Mouse (Mus musculus) adrenal gland, postnatal 10 days (tissue): Measurements from ENCODE around the gene 4930503B20Rik. TPM values are rescaled to one million over a fixed set of nuclear protein-coding genes. Genes with fewer than 3 reads are reported as not detected.

Source experiments
- DNase-seq: peaks from one replicate; pipeline ENCODE4 v3.0.0; 2021; ENCODE audit warnings: mixed read lengths
- long read RNA-seq, 2 experiments: library from polyadenylated mRNA; stranded (forward); transcript quantifications; one replicate each; pipeline ENCODE4 v2.0.0; 2021
- total RNA-seq, 2 experiments: library from RNA; stranded (reverse); gene quantifications; 2 replicates each; pipeline ENCODE4 v1.2.3; 2021

Gene 4930503B20Rik
- total RNA-seq = not detected
- long read RNA-seq, experiment 1 = 0 reads
- long read RNA-seq, experiment 2 = 0 reads

DNA sequence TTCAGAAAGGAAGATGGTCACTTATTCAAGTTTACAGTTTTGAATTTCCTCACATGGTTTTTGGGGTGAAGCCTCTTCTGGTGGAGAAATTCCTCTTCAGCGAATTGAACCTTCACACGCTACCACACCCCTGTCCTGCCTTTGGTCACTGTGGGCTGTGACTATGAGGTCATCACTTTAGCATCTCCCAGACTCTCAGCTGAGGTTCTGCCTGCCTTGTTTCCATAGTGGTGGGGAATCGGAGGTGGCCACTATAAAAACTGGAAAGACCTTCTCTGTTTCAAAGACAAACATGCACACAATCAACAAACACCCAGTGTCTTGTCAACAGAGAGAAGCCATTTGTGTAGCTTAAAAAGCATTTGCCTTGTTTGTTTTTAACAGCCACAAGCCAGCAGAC is at the start of gene 4930503B20Rik:
4930503B20Rik (minus strand) TSS at position 101 of the 400 bp plus-strand sequence.
- no peak for DNase-seq

DNA sequence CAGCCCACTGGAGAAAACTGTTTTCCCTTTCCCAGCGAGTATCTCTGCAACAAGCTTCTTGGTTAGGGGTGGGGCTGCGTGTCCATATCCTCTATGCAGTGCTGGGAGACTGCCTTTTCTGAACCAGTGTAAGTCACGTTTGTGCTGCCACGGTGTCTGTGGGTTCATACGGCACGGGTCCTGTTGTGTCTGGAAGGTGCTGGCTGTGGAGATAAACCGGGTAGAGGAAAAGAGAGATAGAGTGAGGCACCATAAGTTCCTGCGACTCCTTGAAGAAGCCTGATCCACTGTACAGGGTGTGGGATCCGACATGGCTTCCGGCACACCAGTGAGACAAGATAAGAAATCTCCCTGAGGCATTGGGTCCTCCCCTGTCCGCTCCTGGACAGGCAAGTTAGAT is 48.9 kb upstream of the 4930503B20Rik start:
- no peak for DNase-seq

DNA sequence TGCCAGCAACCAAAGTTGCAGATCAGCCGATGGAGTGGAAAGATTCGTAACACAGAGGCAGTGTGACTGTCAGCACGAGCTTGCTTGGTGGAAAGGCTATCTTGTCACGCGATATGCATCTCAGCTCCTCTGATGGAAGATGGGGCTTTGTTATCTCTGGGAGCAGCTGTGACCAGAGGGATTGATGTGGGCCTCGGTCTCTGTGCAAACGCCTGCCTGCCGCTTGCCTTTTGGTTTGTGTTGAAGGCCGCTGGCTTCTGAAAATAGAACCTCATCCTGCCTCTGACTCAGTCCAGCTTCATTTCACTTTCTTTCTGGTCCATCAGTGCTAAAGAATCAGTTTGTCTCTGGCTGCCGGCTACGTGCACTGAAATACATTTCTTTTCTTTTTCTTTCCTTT is 47.9 kb upstream of the 4930503B20Rik start:
- peak; percentile 54 for DNase-seq

DNA sequence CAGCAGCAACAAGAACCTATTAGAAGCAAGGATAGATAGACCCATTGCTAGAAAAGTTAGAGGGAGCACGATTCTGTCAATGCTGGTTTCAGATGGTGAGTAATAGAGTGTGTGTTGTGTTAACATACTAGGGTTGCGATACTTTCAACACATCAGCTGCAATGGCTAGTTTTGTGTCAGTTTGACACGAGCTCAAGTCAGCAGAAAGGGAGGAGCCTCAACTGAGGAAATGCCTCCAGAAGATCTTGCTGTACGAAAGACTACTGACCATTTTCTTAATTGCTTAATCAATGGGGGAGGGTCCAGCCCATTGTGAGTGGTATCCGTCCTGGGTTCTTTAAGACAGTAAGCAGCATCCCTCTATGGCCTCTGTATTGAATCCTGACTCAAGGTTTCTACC is 41.4 kb upstream of the 4930503B20Rik start:
- no peak for DNase-seq

DNA sequence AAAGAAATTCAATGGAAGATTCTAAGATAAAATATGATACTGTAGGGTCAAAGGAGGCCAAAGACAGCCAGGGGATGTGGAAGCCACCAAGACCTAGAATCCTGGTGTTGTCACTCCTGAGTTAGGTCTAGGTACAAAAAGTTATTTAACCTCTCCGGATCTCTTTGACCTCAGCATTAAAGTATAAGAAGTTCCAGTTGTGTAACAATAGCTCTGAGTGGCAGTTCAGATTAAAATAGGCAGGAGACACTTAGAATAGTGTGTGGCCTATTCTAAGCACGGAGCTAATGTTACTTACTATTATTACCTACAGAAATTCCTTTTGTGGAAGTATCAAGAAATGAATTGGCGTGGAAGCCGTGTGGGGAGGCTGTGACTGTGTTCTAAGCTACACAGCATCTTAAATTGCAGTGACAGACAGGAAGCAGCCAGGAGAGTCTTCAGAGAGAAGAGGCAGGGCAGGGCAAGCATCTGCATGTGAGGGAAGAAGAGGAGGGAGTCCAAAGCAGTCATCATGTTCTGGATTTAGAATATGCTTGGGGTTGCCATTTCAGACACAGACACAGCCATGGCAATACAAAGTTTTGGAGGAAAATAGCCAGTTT is 36.1 kb upstream of the 4930503B20Rik start:
- DNase-seq = no peak

DNA sequence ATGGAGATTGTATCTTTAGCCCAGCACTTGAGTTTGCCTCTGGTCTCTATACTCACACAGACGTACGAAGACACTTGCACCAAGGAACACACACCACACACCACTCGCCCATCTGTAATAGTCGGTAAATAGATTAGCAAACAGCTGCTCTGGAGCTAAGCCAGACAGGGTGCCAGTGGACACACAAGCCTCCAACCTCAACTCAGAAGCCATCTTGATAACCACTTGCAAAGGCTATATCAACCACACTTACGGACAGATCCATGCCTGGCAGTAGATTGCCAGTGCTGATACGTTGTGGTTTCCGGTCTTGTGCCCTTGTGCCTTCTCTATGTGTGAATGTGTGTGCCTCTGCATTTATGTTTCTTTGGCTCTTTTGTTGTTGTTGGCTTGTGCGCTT is 35.3 kb upstream of the 4930503B20Rik start:
- no peak for DNase-seq

DNA sequence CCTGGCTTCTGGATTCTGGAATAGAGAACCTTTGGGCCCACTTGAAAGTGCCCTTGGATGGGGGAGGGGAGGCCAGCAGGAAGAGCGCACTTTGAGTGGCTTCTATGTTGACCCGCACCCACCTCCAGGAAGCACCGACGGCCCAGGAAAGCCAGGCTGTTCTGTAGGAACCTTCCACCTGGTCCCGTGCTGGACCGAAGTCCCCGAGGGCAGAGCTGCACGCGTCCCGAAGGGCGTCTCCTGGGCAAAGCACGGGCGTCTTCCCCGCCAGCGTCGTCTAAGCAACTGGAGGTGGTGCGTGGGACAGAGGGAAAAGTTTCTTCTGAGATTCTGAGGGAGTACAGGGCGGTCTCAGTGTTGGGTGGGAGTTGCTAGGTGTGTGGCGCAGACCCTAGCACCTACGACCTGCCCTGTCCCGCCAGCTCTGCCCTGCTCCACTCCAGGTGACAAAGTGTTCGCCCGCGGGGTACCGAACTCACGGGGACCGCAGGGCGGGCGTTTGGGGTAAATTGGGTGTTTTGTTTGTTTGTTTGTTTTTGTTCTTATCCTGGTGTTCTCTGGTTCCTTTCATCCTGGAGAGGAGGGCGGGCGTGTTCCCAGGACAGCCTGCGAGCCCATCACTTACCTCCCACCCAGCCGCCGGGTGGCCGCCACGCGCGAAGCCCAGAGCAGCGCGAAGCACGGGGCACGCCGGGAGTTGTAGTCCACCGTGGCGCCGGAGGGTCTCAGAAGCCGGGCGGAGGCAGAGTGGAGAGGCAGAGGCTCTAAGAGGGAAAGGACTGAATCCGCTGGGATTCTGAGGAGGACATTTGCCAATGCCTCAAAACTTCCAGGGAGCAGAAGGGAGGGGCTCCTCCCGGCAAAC is 33.9 kb upstream of the 4930503B20Rik start, which contains the start of gene Samd13:
Samd13 (minus strand) TSS at position 782 of the 865 bp plus-strand sequence.
- DNase-seq = peak; percentile 71

DNA sequence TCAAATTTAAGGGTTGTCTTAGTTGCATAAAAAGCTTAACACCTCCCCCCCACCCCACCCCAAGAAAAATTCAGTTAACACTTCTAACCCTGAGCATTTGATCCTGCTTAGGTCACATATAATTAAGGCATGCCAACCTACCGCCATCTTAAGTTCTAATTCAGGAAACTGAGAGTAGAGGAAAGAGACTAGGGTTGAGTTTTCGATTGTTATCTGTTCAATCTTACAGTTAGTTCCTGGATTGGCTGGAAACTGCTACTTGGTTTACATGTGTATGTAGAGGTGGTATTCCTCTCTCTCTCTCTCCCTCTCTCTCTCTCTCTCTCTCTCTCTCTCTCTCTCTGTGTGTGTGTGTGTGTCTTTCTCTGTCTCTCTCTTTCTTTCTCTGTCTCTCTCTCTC is 32.0 kb upstream of the 4930503B20Rik start:
- no peak for DNase-seq

DNA sequence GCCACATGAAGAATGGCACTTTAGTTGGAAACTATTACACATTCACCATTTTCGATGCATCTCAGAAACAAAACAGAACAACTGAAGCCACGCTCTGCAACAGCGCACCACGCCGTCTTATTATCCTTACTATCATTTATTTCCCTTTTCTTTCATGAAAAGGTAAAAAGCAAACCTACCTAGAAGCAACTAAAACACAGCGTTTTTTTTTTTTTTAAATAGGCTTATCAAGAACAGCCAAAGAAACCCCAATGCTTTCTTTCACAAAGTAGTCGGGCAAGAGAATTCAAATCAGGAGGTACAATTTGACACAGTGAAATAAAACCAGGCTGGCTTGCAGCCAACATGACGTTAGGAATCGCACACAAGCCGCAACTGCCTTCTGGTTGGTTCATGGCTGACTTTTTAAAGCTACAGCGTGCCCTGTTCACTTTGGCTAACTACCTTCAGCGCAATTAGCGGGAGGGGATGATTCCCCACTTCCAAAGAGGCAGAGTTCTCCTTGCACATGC is 31.1 kb upstream of the 4930503B20Rik start:
- peak; percentile 75 for DNase-seq

DNA sequence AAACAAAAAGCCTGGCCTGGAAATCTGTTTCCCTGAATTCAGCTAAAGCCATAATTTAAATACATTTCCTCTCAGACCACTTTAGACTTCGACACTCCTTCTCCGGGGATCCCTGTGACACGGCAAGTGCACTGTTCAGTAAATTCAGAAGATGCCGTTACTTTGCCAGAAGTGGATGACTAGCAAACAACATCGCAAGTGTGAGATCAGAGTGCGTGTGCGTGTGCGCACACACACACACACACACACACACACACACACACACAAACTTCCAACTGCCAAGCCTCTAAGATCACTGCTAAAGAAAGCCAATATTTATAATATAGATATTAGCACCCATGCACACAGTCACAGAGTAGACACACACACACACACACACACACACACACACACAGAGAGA is 30.6 kb upstream of the 4930503B20Rik start:
- DNase-seq = no peak

DNA sequence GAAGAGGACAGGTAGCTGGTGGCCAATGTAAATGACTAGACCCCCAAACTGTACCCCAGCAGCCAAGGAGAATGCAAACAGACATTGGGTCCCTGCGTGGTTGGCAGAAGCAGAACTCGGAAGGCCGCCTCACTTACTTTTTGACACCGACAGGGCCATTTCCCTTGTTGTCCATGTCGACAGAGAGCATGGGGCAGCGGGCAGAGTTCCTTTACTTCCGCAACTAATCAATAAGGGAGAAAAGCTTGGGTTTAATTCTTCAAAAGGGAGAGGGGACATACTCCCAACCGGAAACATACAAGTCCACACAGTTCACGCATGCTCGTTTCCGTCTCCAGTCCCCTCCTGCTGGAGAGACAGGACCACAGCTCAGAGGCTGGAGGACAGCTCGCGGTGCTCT is 29.5 kb upstream of the 4930503B20Rik start:
- DNase-seq = no peak

DNA sequence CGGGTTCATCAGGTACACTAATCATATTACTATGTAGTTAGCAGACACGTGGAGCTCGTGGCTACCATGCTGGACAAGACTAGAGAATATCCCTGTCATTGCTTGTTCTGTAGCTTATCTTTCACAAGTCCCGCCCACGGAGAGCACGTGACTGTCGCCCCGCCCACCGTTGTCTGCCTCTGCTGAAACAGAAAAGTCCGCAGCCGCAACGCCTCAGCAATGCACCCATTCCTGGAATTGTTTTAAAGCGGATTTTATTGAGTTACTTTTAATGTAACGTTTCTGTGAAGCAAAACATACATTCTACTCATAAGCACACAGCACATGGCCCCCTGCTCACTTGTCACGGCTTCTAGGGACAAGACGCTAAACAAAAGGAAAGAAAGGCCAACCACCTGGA is 28.5 kb upstream of the 4930503B20Rik start:
- no peak for DNase-seq

DNA sequence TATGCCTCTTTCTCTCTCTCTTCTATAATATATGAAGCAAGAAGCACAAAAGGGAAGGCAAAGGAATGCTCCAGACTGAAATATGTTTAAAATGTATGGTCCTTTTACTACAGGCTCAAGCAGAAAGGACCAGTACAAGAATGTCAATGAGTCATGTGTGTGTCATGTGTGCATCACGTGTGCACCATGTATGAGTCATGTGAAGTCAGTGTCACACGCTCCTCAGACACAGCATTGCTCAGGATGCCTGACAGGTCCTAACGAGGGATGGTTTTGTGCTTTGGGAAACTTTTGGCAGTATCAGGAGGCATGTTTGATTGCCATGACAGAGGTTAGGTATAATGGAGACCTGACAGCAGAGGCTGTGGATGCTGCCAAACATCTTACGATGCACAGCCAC is 25.1 kb upstream of the 4930503B20Rik start:
- no peak for DNase-seq

DNA sequence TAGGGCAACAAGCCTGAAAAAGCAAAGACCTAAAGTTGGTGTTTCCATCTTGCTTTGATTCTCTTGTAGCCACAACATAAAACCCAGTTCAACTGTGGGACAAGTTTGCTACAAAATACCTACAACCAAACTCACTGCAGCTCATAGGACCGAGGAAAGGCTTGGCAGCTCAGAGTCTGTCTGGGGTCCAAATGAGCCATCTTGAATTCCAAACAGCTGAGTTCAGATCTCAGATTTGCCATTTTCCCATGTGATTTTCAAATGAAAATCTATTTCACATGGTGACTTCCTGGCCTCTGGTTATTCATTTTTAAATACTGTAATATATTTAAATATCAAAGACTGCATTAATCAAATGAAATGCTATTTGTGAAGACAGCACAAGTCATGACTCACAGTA is 24.0 kb upstream of the 4930503B20Rik start:
- DNase-seq = no peak

DNA sequence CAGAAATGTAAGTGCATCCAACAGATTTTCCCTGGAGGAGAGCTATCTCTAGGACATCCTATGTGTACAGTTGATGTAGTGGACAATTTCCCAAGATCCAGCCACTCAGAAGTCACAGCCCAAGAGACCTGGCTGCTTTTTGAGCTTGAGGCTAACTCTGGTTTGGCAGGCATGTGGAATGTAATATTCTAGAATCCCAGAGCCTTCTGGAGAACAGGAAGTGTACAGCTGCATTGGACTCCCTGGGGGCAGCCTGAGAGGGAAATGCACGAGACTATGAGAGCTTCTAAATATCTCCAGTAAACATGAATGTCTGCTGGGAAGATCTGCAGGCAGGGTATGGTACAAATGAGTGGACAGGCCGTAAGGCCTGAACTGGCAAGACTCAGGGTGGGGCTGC is 20.0 kb upstream of the 4930503B20Rik start:
- DNase-seq = no peak

DNA sequence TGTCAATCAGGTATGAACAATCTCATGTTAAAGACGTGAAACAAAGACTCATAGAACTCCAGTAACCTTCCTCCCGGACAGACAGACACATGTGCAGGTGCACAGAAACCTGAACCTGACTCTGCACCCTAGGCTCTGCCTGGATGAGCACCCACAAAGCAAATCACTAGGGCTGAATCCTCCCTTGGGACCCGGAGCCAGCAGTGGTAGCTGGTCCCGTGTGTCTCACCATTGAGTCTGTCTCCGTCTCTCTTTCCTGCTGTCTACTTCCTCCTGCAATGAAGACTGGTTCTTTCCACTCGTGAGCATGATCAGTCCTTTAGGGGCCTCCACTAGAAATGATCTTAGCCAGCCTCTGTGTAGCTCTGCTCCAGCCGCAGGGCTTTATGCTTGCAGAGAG is 10.8 kb upstream of the 4930503B20Rik start:
- DNase-seq = no peak

DNA sequence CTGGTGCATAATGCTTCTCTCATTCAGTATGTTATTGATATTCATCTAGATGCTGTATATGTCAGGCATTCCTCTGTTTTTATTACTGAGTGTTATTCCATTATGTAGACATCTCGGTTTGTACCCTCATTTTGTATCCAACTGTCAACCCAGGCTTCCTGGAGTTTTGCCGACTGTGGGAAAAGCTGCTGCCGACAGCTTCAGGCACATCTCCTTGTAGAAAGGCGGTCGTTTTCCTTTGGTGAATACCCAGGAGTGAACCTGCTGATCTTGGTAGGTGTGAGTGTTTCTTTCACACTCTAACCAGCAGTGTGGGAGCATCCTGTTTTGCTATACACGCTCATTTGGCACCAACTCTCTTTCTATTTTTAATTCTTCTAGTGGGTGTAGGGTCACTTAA is 9.9 kb upstream of the 4930503B20Rik start:
- no peak for DNase-seq

DNA sequence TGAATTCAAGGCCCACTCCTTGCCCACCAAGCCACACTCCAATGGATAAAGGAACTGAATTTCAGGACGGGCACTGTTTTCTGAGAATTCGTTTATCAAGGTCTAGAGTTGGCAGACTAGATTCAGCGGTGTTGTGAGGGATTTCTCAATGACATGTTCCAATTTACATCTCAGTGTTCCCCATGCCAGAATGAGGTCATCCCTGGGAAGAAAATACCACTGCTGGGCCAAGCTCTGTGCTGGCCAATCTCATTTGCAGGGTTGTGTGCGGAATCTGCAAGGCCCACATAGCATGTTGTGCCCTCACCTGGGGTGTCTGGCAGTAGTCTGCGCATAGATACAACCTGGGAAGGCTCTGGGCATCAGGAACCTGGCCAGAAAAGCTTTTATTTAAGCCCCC is 8.2 kb upstream of the 4930503B20Rik start:
- peak; percentile 16 for DNase-seq

DNA sequence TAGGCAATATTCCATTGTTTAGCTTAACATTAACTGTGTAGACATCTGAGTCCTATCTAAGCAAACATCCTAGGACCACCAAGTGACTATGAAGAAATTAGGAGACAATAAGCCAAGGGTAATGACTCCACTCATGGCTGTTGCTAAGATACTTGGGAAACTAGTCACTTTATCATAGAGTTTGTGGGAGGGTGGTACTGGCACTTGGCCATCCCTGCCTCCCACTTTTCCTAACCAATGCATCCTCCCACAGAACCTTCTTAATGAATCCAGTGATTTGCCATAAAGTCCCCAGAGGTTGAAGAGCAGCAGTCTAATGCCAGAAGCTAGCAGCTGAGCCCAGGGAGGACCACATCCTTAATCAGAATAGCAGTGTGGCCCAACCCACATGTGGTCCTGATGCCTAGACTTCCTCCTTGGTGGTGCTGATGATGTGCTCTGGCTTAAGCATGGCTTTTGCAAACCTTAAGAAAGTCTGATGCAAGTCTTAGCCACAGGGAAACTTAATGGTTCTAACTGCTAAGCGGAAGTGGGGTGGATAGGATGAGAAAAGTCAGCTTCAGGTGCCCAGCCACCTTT is 7.0 kb upstream of the 4930503B20Rik start:
- no peak for DNase-seq

DNA sequence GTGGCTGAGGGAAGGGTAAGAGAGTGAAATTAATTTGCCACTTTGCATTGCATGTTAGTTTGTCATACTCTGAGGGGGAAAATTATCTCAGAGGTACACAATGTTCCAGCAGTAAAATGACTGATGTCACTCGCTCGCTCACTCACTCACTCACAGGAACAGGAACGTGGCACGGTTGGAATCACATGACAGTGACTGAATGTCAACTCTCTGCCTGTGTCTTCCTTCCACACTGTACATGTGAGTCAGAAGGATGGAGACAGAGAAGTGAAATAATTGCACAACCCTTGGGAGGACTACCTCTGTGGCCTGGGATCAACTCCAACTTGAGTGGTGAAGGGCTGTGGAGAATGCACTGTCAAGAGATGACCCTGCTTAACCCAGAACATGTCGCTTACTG is 6.3 kb upstream of the 4930503B20Rik start:
- DNase-seq = peak; percentile 13

DNA sequence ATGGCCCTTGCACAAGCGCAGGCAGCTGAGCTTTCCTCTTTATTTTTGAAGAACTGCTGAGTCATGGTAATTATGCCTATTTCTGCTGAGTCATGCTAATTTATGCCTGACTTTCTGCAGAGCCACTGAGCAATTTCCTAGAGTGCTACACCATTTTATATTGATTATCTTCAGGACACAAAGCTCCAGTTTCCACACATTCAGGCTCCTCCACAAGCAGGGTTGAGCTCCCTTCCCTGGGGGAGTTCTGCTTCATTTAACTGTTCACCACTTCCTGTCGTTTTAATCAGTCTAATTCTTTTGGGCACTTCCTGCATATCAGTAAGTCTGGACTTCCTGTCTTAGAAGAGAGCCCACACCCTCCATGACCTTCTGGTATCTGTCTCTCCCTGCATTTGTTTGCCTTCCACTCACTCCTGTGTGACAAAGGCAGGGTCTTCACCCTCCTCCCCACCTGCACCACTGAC is 4.0 kb upstream of the 4930503B20Rik start:
- DNase-seq = no peak

DNA sequence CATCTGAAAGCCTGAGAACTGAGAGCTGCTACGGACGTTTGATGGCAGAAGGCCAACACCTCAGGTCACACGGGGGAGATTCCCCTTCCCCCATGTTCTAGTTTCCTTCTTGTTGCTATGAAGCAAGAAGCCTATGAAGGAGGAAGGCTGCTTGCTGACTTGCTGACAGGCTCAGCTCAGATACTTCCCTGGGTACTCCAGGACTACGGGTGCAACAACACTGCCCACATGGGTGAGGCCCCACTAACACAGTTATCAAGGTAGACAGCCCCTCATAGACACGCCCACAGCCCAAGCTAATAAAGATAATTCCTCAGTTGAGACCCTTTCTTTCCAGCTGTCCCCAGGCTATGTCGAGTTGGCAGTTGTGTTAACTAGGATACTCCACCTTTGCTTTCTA is 2.6 kb upstream of the 4930503B20Rik start:
- DNase-seq = no peak

DNA sequence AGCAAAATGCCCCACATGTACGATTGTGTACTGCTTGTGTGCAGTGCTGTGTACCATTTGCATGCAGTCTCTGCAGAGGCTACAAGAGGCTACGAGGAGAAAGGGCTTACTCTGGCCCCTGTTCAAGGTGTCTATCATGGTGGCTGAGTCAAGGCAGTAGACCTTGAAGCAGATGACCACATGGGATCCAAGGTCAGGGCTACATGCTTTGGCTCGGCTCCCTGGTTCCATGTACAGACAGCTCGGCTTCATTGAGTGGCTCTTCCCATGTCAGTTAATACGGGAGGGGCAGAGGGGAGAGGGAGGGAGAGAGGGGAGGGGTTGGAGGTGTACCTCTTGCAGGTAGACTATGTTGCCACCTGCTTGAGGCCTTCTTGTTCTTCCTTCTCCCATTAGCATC is 1.3 kb upstream of the 4930503B20Rik start:
- peak; percentile 45 for DNase-seq
